Mouse (Mus musculus): ENCODE measurements at regions not wholly inside any gene's neighbourhood (a gene's known extent, or its start where the extent isn't known, plus 50 kb on each side); places are given as distances from the start of the nearest gene placed in this dataset.

DNA sequence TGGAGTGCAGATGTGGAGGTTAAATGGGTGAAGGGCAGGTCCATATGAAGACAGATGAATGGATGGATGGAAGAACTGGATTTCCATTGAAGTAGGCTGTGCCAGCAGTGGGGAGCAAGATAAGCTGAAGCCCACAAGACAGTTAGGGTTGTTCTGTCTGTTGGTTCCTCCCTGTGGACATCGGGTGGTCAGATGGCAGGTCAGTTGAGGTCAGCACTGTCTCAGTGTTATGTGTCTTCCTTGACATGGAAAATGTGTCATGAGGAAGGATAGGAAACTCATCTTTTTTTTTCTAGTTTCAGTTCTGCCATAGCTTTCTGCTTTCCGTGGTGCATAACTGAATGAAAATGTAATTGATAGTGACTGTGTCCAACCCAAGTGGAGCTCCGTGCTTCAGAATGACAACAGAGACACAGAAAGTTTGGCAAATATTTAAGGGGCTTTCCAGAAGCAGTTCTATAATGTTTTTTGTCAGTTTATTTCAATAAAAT lies 297.2 kb downstream of the Ankrd50 start:
- ATAC-seq (no peak), DNase-seq (no peak)
- no peaks in the 10 kb centered on the region for H3K36me3 ChIP-seq (replicated peaks; ENCODE audit: insufficient read depth, low read length)
- no peak overlapping the region for H3K4me2 ChIP-seq (ENCODE audit: low read depth, low read length)
- no peak for TF ChIP-seq CTCF (IDR thresholded peaks at IDR 0.05; ENCODE audit: low read depth)
- TF ChIP-seq EP300 (IDR thresholded peaks at IDR 0.05; ENCODE audit: low read depth) = no peak
- H3K27me3 ChIP-seq (ENCODE audit: insufficient read depth, low read length) = no peaks in the 10 kb centered on the region
- H3K9me3 ChIP-seq (ENCODE audit: low read length) = no peaks in the 10 kb centered on the region
- no peak overlapping the region for H3K4me3 ChIP-seq (ENCODE audit: low read depth, low read length)
- no peak overlapping the region for H3K27ac ChIP-seq (ENCODE audit: low read depth)
- H3K4me1 ChIP-seq (ENCODE audit: insufficient read depth) = no peaks in the 10 kb centered on the region
- WGBS (ENCODE audit: insufficient replicate concordance) = 80% methylated on average over 3 of the region's 3 CpGs
- H3K9ac ChIP-seq (replicated peaks) = no peak overlapping the region

- Histone ChIP-seq H3K4me1 (ENCODE audit: insufficient read depth) (no peaks in the 10 kb centered on the region), H3K27me3 (ENCODE audit: insufficient read depth, low read length) (no peaks in the 10 kb centered on the region), H3K9me3 (ENCODE audit: low read length) (no peaks in the 10 kb centered on the region), H3K4me3 (ENCODE audit: low read depth, low read length) (no peak overlapping the region), H3K36me3 (replicated peaks; ENCODE audit: insufficient read depth, low read length) (no peaks in the 10 kb centered on the region), H3K9ac (replicated peaks) (no peak overlapping the region), H3K27ac (ENCODE audit: low read depth) (no peak overlapping the region), H3K4me2 (ENCODE audit: low read depth, low read length) (no peak overlapping the region)
- DNase-seq (no peak), ATAC-seq (no peak)
- WGBS (ENCODE audit: insufficient replicate concordance) = 67% methylated on average over 1 of the region's 1 CpGs
- TF ChIP-seq EP300 (IDR thresholded peaks at IDR 0.05; ENCODE audit: low read depth) (peak; percentile 61), CTCF (IDR thresholded peaks at IDR 0.05; ENCODE audit: low read depth) (no peak)
Measured at GRCm38 (mm10) chr3:38186503-38186902, 298.1 kb downstream of the Ankrd50 start.

DNA sequence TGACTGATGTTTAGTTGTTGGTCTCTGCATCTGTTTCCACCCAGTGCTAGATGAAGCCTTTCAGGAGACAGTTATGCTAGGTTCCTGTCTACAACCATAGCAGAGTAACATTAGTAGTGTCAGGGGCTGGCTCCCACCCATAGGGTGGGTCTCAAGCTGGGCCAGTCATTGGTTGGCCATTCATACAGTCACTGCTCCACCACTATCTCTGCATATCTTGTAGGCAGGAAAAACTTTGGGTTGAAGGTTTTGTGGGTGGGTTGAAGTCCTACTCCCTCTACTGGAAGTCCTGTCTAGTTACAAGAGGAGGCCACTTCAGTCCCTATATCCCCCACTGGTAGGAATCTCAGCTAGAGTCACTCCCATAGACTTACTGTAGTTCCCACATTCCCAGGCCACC lies 306.3 kb downstream of the Ankrd50 start:
- Histone ChIP-seq H3K27me3 (ENCODE audit: insufficient read depth, low read length) (no peaks in the 10 kb centered on the region), H3K27ac (ENCODE audit: low read depth) (no peak overlapping the region), H3K4me3 (ENCODE audit: low read depth, low read length) (no peak overlapping the region), H3K4me2 (ENCODE audit: low read depth, low read length) (no peak overlapping the region), H3K4me1 (ENCODE audit: insufficient read depth) (no peaks in the 10 kb centered on the region), H3K9me3 (ENCODE audit: low read length) (no peaks in the 10 kb centered on the region), H3K36me3 (replicated peaks; ENCODE audit: insufficient read depth, low read length) (no peaks in the 10 kb centered on the region), H3K9ac (replicated peaks) (no peak overlapping the region)
- no peak for ATAC-seq
- TF ChIP-seq CTCF (IDR thresholded peaks at IDR 0.05; ENCODE audit: low read depth) (peak; percentile 44), EP300 (IDR thresholded peaks at IDR 0.05; ENCODE audit: low read depth) (no peak)
- no peak for DNase-seq

DNA sequence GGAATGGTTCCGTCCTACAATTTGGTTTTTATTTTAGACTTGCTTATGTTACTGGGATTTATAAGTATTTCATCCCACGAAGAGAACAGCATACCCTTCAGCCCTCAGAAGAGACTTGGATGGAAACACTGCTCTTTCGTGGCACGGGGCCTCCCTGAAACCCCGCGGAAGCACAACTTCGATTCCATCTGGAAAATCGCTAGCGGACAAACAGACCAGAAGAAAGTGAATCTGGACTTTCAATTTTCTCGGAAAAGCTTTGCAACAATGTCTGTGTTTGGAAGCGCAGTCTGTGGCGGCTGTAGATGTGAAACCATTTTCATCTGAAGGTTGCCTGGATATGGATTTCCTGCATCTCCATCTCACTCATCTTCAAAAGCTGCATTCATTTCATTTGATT lies 308.7 kb downstream of the Ankrd50 start:
- TF ChIP-seq EP300 (IDR thresholded peaks at IDR 0.05; ENCODE audit: low read depth) = no peak
- TF ChIP-seq CTCF (IDR thresholded peaks at IDR 0.05; ENCODE audit: low read depth) = no peak
- 83% methylated on average over 12 of the region's 12 CpGs for WGBS (ENCODE audit: insufficient replicate concordance)
- Histone ChIP-seq H3K27ac (ENCODE audit: low read depth) (no peak overlapping the region), H3K27me3 (ENCODE audit: insufficient read depth, low read length) (no peaks in the 10 kb centered on the region), H3K9ac (replicated peaks) (no peak overlapping the region), H3K4me3 (ENCODE audit: low read depth, low read length) (no peak overlapping the region), H3K9me3 (ENCODE audit: low read length) (no peaks in the 10 kb centered on the region), H3K4me2 (ENCODE audit: low read depth, low read length) (no peak overlapping the region), H3K36me3 (replicated peaks; ENCODE audit: insufficient read depth, low read length) (no peaks in the 10 kb centered on the region), H3K4me1 (ENCODE audit: insufficient read depth) (no peaks in the 10 kb centered on the region)
- DNase-seq (no peak), ATAC-seq (no peak)

GRCm38 (mm10) chr3:38174735-38175280 lies 309.8 kb downstream of the Ankrd50 start:
- Histone ChIP-seq H3K36me3 (replicated peaks; ENCODE audit: insufficient read depth, low read length) (no peaks in the 10 kb centered on the region), H3K9ac (replicated peaks) (no peak overlapping the region), H3K9me3 (ENCODE audit: low read length) (no peaks in the 10 kb centered on the region), H3K27me3 (ENCODE audit: insufficient read depth, low read length) (no peaks in the 10 kb centered on the region), H3K4me1 (ENCODE audit: insufficient read depth) (no peaks in the 10 kb centered on the region), H3K4me3 (ENCODE audit: low read depth, low read length) (no peak overlapping the region), H3K4me2 (ENCODE audit: low read depth, low read length) (no peak overlapping the region), H3K27ac (ENCODE audit: low read depth) (no peak overlapping the region)
- ATAC-seq (no peak), DNase-seq (no peak)
- WGBS (ENCODE audit: insufficient replicate concordance) = 47% methylated on average over 8 of the region's 8 CpGs
- TF ChIP-seq CTCF (IDR thresholded peaks at IDR 0.05; ENCODE audit: low read depth) = no peak
- TF ChIP-seq EP300 (IDR thresholded peaks at IDR 0.05; ENCODE audit: low read depth) = no peak

GRCm38 (mm10) chr3:38152408-38152807 lies 332.2 kb downstream of the Ankrd50 start:
- H3K9ac ChIP-seq (replicated peaks) = no peak overlapping the region
- peak overlapping the region; percentile 77 for H3K27ac ChIP-seq (ENCODE audit: low read depth)
- 86% methylated on average over 1 of the region's 1 CpGs for WGBS (ENCODE audit: insufficient replicate concordance)
- H3K36me3 ChIP-seq (replicated peaks; ENCODE audit: insufficient read depth, low read length) = no peaks in the 10 kb centered on the region
- TF ChIP-seq CTCF (IDR thresholded peaks at IDR 0.05; ENCODE audit: low read depth) = no peak
- TF ChIP-seq EP300 (IDR thresholded peaks at IDR 0.05; ENCODE audit: low read depth) = no peak
- H3K4me3 ChIP-seq (ENCODE audit: low read depth, low read length) = no peak overlapping the region
- peaks cover 4% of the 10 kb centered on the region; the same call in 1 of the 2 replicates for H3K4me1 ChIP-seq (ENCODE audit: insufficient read depth)
- H3K27me3 ChIP-seq (ENCODE audit: insufficient read depth, low read length) = no peaks in the 10 kb centered on the region
- no peak overlapping the region for H3K4me2 ChIP-seq (ENCODE audit: low read depth, low read length)
- no peaks in the 10 kb centered on the region for H3K9me3 ChIP-seq (ENCODE audit: low read length)
- ATAC-seq (no peak), DNase-seq (no peak)

GRCm38 (mm10) chr3:38151821-38152220 lies 332.8 kb downstream of the Ankrd50 start:
- H3K4me2 ChIP-seq (ENCODE audit: low read depth, low read length) = no peak overlapping the region
- no peaks in the 10 kb centered on the region for H3K27me3 ChIP-seq (ENCODE audit: insufficient read depth, low read length)
- H3K9me3 ChIP-seq (ENCODE audit: low read length) = no peaks in the 10 kb centered on the region
- ATAC-seq (peak; percentile 92), DNase-seq (peak; percentile 38)
- H3K27ac ChIP-seq (ENCODE audit: low read depth) = peak overlapping the region; percentile 77
- WGBS (ENCODE audit: insufficient replicate concordance) = 49% methylated on average over 6 of the region's 6 CpGs
- H3K4me3 ChIP-seq (ENCODE audit: low read depth, low read length) = no peak overlapping the region
- H3K4me1 ChIP-seq (ENCODE audit: insufficient read depth) = peaks cover 4% of the 10 kb centered on the region; the same call in 1 of the 2 replicates
- no peak overlapping the region for H3K9ac ChIP-seq (replicated peaks)
- no peaks in the 10 kb centered on the region for H3K36me3 ChIP-seq (replicated peaks; ENCODE audit: insufficient read depth, low read length)
- TF ChIP-seq CTCF (IDR thresholded peaks at IDR 0.05; ENCODE audit: low read depth) (no peak), EP300 (IDR thresholded peaks at IDR 0.05; ENCODE audit: low read depth) (peak; percentile 89)
